8 mouse cellular contexts compared by ENCODE assay signal in genomic region chr9:51394372-51394771, GRCm38 (mm10).
DNase-seq lines count a peak whose midpoint lies in the region; ATAC-seq and TF ChIP-seq lines count a peak whose summit lies in the region.

No protein-coding gene starts in this region.

- H3K27me3 ChIP-seq in liver, adult 2 months (ENCODE audit: control insufficient read depth, insufficient read depth, low read length): no peaks in the 10 kb centered on the region
- no peaks in the 10 kb centered on the region for H3K27me3 ChIP-seq in liver, embryonic 12.5 days (replicated peaks)
- H3K27me3 ChIP-seq in midbrain, embryonic 16.5 days (ENCODE audit: control insufficient read depth, insufficient read depth, low read depth, low read length): no peaks in the 10 kb centered on the region

- H3K27ac ChIP-seq in liver, adult 2 months (replicated peaks; ENCODE audit: insufficient read depth, low read depth, low read length): no peak overlapping the region
- H3K27ac ChIP-seq in liver, embryonic 12.5 days: no peak overlapping the region
- H3K27ac ChIP-seq in midbrain, embryonic 16.5 days (ENCODE audit: low read length): no peak overlapping the region

- WGBS in liver, adult 2 months: 58% methylated on average over 9 of the region's 9 CpGs
- 56% methylated on average over 9 of the region's 9 CpGs for WGBS in liver, embryonic 12.5 days (ENCODE audit: insufficient replicate concordance)
- WGBS in midbrain, embryonic 16.5 days: 47% methylated on average over 9 of the region's 9 CpGs

- no peaks in the 10 kb centered on the region for H3K4me1 ChIP-seq in liver, adult 2 months (ENCODE audit: control insufficient read depth, insufficient read depth, low read length)
- no peaks in the 10 kb centered on the region for H3K4me1 ChIP-seq in liver, embryonic 12.5 days
- H3K4me1 ChIP-seq in midbrain, embryonic 16.5 days (ENCODE audit: control insufficient read depth, insufficient read depth, low read length): no peaks in the 10 kb centered on the region

- H3K4me3 ChIP-seq in liver, adult 2 months (ENCODE audit: insufficient read depth, low read depth, low read length): no peak overlapping the region
- H3K4me3 ChIP-seq in liver, embryonic 12.5 days: no peak overlapping the region
- no peak overlapping the region for H3K4me3 ChIP-seq in midbrain, embryonic 16.5 days (ENCODE audit: low read depth, low read length)

- ATAC-seq in liver, embryonic 12.5 days: no peak
- ATAC-seq in megakaryocyte progenitor cell, adult 5-6 weeks (replicated peaks; ENCODE audit: poor library complexity): no peak
- ATAC-seq in midbrain, embryonic 16.5 days: no peak

- H3K79me2 ChIP-seq in liver, adult 2 months (ENCODE audit: control insufficient read depth, insufficient read depth, low read length): no peaks in the 10 kb centered on the region

- no peak for TF ChIP-seq POLR2A in liver, adult 2 months (IDR thresholded peaks at IDR 0.05; ENCODE audit: extremely low read depth, insufficient read depth, low read length)

- DNase-seq in liver, adult 2 months (ENCODE audit: extremely low read depth, low read depth, low spot score): peak; percentile 15
- peak; percentile 26 for DNase-seq in fat pad, adult 2 months (ENCODE audit: extremely low read depth, low read depth, low spot score)
- DNase-seq in heart, postnatal 4 days: peak; percentile 36
- DNase-seq in left cerebral cortex, postnatal 14 days (ENCODE audit: low spot score in 2 of 2): peak; percentile 68 to 75
- DNase-seq in right cerebral cortex, postnatal 4 days: peak; percentile 48

- intact Hi-C loops in left cerebral cortex, postnatal 14 days (cut with DNase I): no loop called here

- H3K4me2 ChIP-seq in liver, embryonic 12.5 days: no peak overlapping the region
- no peak overlapping the region for H3K4me2 ChIP-seq in midbrain, embryonic 16.5 days (ENCODE audit: low read length)

- no peak for TF ChIP-seq CTCF in liver, adult 2 months (IDR thresholded peaks at IDR 0.05; ENCODE audit: low read depth, low read length)

- no peaks in the 10 kb centered on the region for H3K9me3 ChIP-seq in liver, embryonic 12.5 days (replicated peaks)
- H3K9me3 ChIP-seq in midbrain, embryonic 16.5 days (replicated peaks; ENCODE audit: control insufficient read depth, low read length, poor library complexity, severe bottlenecking): no peaks in the 10 kb centered on the region

- no peaks in the 10 kb centered on the region for H3K36me3 ChIP-seq in liver, adult 2 months (ENCODE audit: control insufficient read depth, insufficient read depth, low read length)
- H3K36me3 ChIP-seq in liver, embryonic 12.5 days: no peaks in the 10 kb centered on the region
- no peaks in the 10 kb centered on the region for H3K36me3 ChIP-seq in midbrain, embryonic 16.5 days (ENCODE audit: control insufficient read depth, insufficient read depth, low read length)

- no peak overlapping the region for H3K9ac ChIP-seq in liver, adult 2 months (ENCODE audit: low read depth, low read length)
- H3K9ac ChIP-seq in liver, embryonic 12.5 days: no peak overlapping the region
- H3K9ac ChIP-seq in midbrain, embryonic 16.5 days (ENCODE audit: low read depth, low read length): no peak overlapping the region

Comparison
In these comparisons a context has a peak if more than half of its experiments do, and no peak if none do; other contexts are left out.
1. DNase-seq: peak in every context shown above with its lines; median percentile 72 in left cerebral cortex, postnatal 14 days; 48 in right cerebral cortex, postnatal 4 days; 36 in heart, postnatal 4 days; 26 in fat pad, adult 2 months; 15 in liver, adult 2 months.